Mouse (Mus musculus) liver, adult 2 months (tissue): ENCODE results near the gene Trim40. TPM values are rescaled to one million over a fixed set of nuclear protein-coding genes. Genes with fewer than 3 reads are reported as not detected.

ENCODE experiments used
- DNase-seq: peaks from one replicate; pipeline ENCODE4 v3.0.0-alpha.2; 2011; ENCODE audit warnings: low read depth, low spot score; ENCODE audit errors: extremely low read depth
- H3K27ac ChIP-seq: fragments of 200-500 bp; replicated peaks from 2 replicates; pipeline ENCODE4 v1.5.1; 2012; ENCODE audit warnings: low read depth, mild to moderate bottlenecking, control low read depth, inconsistent platforms, low read length; ENCODE audit not compliant: insufficient read depth
- H3K27me3 ChIP-seq: fragments of 200-500 bp; 2 replicates; pipeline ENCODE4 v1.6.1; 2012; ENCODE audit warnings: mild to moderate bottlenecking, moderate library complexity, low read length, inconsistent platforms; ENCODE audit not compliant: control insufficient read depth, insufficient read depth
- H3K36me3 ChIP-seq: fragments of 200-500 bp; 2 replicates; pipeline ENCODE4 v1.6.1; 2012; ENCODE audit warnings: low read length, inconsistent platforms; ENCODE audit not compliant: control insufficient read depth, insufficient read depth
- H3K4me1 ChIP-seq: fragments of 200-500 bp; 2 replicates; pipeline ENCODE4 v1.6.1; 2011; ENCODE audit warnings: low read length; ENCODE audit not compliant: control insufficient read depth, insufficient read depth
- H3K4me3 ChIP-seq: fragments of 200-500 bp; 2 replicates; pipeline ENCODE4 v1.5.1; 2011; ENCODE audit warnings: low read depth, mild to moderate bottlenecking, control low read depth, low read length, moderate library complexity; ENCODE audit not compliant: insufficient read depth
- H3K79me2 ChIP-seq: fragments of 200-500 bp; 2 replicates; pipeline ENCODE4 v1.6.1; 2012; ENCODE audit warnings: inconsistent platforms, mild to moderate bottlenecking, low read length, moderate library complexity; ENCODE audit not compliant: control insufficient read depth, insufficient read depth
- H3K9ac ChIP-seq: fragments of 200-500 bp; 2 replicates; pipeline ENCODE4 v1.6.1; 2012; ENCODE audit warnings: low read depth, mild to moderate bottlenecking, control low read depth, inconsistent platforms, low read length
- CTCF ChIP-seq: fragments of 200-500 bp; IDR thresholded peaks from 2 replicates; pipeline ENCODE4 v1.5.1; 2011; ENCODE audit warnings: low read depth, low read length, control low read depth
- POLR2A ChIP-seq: fragments of 200-500 bp; IDR thresholded peaks from 2 replicates; pipeline ENCODE4 v1.6.1; 2011; ENCODE audit warnings: low read length, control low read depth; ENCODE audit not compliant: insufficient read depth; ENCODE audit errors: extremely low read depth
- WGBS: fragments of 180-500 bp; shearing (Covaris S2); methylation state at CpG from one replicate; pipeline ENCODE4 v1.1.7; 2018; 5-methylcytosine and 5-hydroxymethylcytosine counted together
- polyA plus RNA-seq: library from polyadenylated mRNA; depleted of rRNA; stranded (reverse); fragments of >200 nt; gene quantifications from 2 replicates; pipeline ENCODE4 v1.2.3, GENCODE M21; 2012; rRNA removed
- total RNA-seq: library from RNA; depleted of rRNA; stranded (reverse); fragments of >200 nt; gene quantifications from 2 replicates; pipeline ENCODE4 v1.2.3, GENCODE M21; 2014; rRNA removed

The Trim40 gene
- total and polyA plus RNA-seq, 2 experiments, result 0.05 TPM; not detected in 1

DNA sequence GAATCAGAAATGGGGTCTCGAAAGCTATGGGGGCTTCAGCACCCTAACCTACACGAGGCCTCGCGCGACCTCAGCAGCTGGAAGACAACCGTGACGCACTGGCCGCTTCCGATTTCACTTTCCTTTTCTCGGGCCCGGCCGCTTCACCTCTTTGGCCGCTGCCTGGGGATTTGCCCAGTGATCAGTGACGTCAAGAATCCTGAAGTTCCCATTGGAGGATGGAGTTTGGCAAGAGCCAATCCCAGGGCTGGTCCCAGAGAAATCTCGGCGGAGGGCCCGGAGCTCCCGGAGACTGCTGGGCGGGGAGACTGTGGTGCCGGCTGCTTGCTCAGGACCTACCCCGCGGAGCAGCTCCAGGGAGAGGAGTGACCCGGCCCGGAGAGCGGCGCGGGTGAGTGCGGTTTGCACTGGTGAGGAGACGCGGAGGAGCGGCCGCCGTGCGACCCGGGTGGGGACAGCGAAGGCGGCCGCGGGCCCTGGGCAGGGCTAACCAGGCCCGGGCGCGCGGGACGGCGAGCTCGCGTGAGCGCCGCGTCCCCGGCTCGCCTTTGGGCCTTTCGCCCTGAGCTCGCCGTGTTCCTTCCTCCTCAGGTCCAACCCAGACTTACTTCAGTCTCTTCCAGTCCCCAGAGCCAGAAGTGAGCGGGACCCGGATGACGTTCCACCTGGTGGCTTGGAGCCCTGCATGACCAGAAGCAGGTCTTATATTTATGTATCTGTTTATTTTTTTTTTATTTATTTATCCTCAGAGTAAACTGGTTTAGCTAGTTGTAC is 52.9 kb downstream of the Trim40 start, which contains the start of gene Trim26:
Trim26 (plus strand) TSS at position 261 of the 774 bp plus-strand sequence.
- DNase-seq, result peak; percentile 94
- TF ChIP-seq CTCF (no peak), POLR2A (peak; percentile 91)
- Histone ChIP-seq H3K9ac (peak within 1 kb of the TSS; percentile 91), H3K4me1 (peaks cover 5% of the 10 kb centered on the region), H3K27ac (peak within 1 kb of the TSS; percentile 93), H3K36me3 (no peaks in the 10 kb centered on the region), H3K4me3 (peak within 1 kb of the TSS; percentile 81), H3K79me2 (peaks cover 13% of the 10 kb centered on the region), H3K27me3 (no peaks in the 10 kb centered on the region)
- under 1% methylated on average over 58 of the region's 58 CpGs for WGBS

DNA sequence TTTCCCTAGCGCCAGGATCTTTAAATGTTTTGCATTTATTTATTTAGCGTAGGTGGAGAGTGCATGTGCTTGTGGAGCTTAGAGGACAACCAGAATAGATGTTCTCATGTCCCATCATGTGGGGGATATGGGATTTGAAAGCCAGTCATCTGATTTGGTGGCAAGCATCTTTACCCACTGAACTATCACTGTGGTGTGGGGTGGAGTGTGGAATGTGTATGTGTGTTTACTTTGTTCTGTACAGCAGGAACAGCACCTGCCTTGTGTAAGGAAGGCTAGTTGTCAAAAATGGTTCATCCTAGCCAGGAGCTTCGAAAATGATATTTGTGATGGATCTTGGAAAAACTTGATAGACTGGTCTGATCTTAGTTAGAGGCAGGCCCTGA is 53.5 kb downstream of the Trim40 start:
- Histone ChIP-seq H3K27ac (peak overlapping the region; percentile 93), H3K27me3 (no peaks in the 10 kb centered on the region), H3K9ac (peak overlapping the region; percentile 70), H3K4me3 (peak overlapping the region; percentile 49), H3K4me1 (peaks cover 5% of the 10 kb centered on the region), H3K79me2 (peaks cover 12% of the 10 kb centered on the region), H3K36me3 (no peaks in the 10 kb centered on the region)
- WGBS, result 6% methylated on average over 3 of the region's 3 CpGs
- DNase-seq, result no peak
- TF ChIP-seq CTCF (no peak), POLR2A (no peak)

DNA sequence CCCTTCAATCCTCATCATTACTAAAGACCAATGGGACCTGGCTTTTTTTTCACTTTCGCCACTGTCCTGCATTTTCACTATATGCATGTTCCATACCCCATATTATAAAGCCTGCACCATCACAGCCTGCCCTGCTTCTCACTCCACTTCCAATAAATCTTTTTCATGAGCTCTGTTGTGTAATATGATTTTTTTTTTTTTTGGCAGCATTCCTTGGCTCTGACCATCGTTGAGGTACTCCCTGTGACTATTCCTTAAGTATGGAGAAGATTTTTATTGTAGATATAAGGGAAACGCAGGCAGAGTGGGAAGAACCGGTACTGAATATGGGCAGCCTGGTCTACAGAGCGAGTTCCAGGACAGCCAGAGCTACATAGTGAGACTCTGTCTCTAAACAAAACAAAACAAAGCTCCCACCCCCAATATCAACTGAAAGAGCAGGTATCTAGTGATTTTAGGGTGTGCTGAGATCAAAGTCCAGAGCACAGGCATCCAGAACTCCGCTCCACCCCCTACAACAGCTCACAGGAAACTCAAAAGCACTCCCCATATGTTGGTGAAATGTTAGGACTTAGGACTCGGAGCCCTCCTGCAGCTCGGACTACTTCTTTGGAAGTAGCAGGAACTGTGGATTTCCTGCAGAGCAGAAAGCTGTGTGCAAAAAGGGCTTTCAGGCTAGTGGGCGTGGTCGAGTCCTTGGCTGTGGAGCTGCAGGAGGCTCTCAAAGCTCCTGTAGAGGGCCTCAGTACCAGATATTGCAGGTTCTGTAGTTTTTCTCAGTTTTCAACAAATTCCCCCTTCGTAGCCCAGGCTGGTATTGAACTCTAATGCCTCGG is 54.1 kb downstream of the Trim40 start:
- no peaks in the 10 kb centered on the region for H3K27me3 ChIP-seq
- H3K9ac ChIP-seq, result no peak overlapping the region
- no peaks in the 10 kb centered on the region for H3K36me3 ChIP-seq
- peak overlapping the region; percentile 93 for H3K27ac ChIP-seq
- peaks cover 12% of the 10 kb centered on the region for H3K79me2 ChIP-seq
- H3K4me1 ChIP-seq, result peaks cover 5% of the 10 kb centered on the region
- TF ChIP-seq CTCF, result peak; percentile 41; the same call in 1 of the 2 replicates
- no peak for TF ChIP-seq POLR2A
- DNase-seq, result peak; percentile 92
- WGBS, result 16% methylated on average over 12 of the region's 12 CpGs
- no peak overlapping the region; the same call in 1 of the 2 replicates for H3K4me3 ChIP-seq

- Histone ChIP-seq H3K4me3 (no peak overlapping the region), H3K27me3 (no peaks in the 10 kb centered on the region), H3K79me2 (no peaks in the 10 kb centered on the region), H3K4me1 (peaks cover 3% of the 10 kb centered on the region; the same call in 1 of the 2 replicates), H3K36me3 (no peaks in the 10 kb centered on the region), H3K27ac (no peak overlapping the region), H3K9ac (no peak overlapping the region)
- no peak for DNase-seq
- WGBS, result 72% methylated on average over 4 of the region's 4 CpGs
- TF ChIP-seq POLR2A, result no peak
- no peak for TF ChIP-seq CTCF
Measured at GRCm38 (mm10) chr17:36832694-36833093, 57.2 kb downstream of the Trim40 start.

Other genes with a start within 250 kb of the Trim40 start
- not detected in 2 replicates for gene H2-M9, start 247.5 kb downstream of the Trim40 start, total RNA-seq
- not detected in 2 replicates for gene H2-M9, start 247.5 kb downstream of the Trim40 start, polyA plus RNA-seq
- not detected in 2 replicates for gene H2-M1, start 217.9 kb downstream of the Trim40 start, total RNA-seq
- gene H2-M1, start 217.9 kb downstream of the Trim40 start, polyA plus RNA-seq, result not detected in 2 replicates
- gene H2-M10.5, start 117.2 kb downstream of the Trim40 start, total RNA-seq, result not detected in 2 replicates
- gene H2-M10.5, start 117.2 kb downstream of the Trim40 start, polyA plus RNA-seq, result not detected in 2 replicates
- not detected in 2 replicates for gene H2-M10.6, start 78.0 kb downstream of the Trim40 start, total RNA-seq
- not detected in 2 replicates for gene H2-M10.6, start 78.0 kb downstream of the Trim40 start, polyA plus RNA-seq
- gene Trim26, start 53.0 kb downstream of the Trim40 start, total RNA-seq, result 13.5 and 14.0 TPM in 2 replicates
- gene Trim26, start 53.0 kb downstream of the Trim40 start, polyA plus RNA-seq, result 25.8 and 27.0 TPM in 2 replicates
- gene Trim15, start 22.9 kb downstream of the Trim40 start, total RNA-seq, result not detected in 2 replicates
- not detected in 2 replicates for gene Trim15, start 22.9 kb downstream of the Trim40 start, polyA plus RNA-seq
- gene Trim10, start 20.5 kb downstream of the Trim40 start, total RNA-seq, result 0.07 TPM in 1 of 2 replicates, not detected in the other
- gene Trim10, start 20.5 kb downstream of the Trim40 start, polyA plus RNA-seq, result not detected in 2 replicates
- gene Trim31, start 8.0 kb upstream of the Trim40 start, total RNA-seq, result not detected in 2 replicates
- not detected in 2 replicates for gene Trim31, start 8.0 kb upstream of the Trim40 start, polyA plus RNA-seq
- gene Rnf39, start 52.8 kb upstream of the Trim40 start, total RNA-seq, result 3.5 and 4.4 TPM in 2 replicates
- gene Rnf39, start 52.8 kb upstream of the Trim40 start, polyA plus RNA-seq, result 8.8 and 11.9 TPM in 2 replicates
- 24.2 and 26.6 TPM in 2 replicates for gene Ppp1r11, start 61.6 kb upstream of the Trim40 start, total RNA-seq
- gene Ppp1r11, start 61.6 kb upstream of the Trim40 start, polyA plus RNA-seq, result 36.8 and 37.7 TPM in 2 replicates
- 14.2 and 14.8 TPM in 2 replicates for gene Znrd1, start 68.4 kb upstream of the Trim40 start, total RNA-seq
- gene Znrd1, start 68.4 kb upstream of the Trim40 start, polyA plus RNA-seq, result 12.3 and 13.7 TPM in 2 replicates
- gene Znrd1as, start 68.5 kb upstream of the Trim40 start, total RNA-seq, result 9.6 and 11.9 TPM in 2 replicates
- gene Znrd1as, start 68.5 kb upstream of the Trim40 start, polyA plus RNA-seq, result 2.5 and 2.6 TPM in 2 replicates
- gene 2410137M14Rik, start 91.1 kb upstream of the Trim40 start, total RNA-seq, result not detected in 2 replicates
- gene 2410137M14Rik, start 91.1 kb upstream of the Trim40 start, polyA plus RNA-seq, result not detected in 2 replicates
- not detected in 2 replicates for gene H2-M5, start 99.4 kb upstream of the Trim40 start, total RNA-seq
- not detected in 2 replicates for gene H2-M5, start 99.4 kb upstream of the Trim40 start, polyA plus RNA-seq
- 0.65 and 1.0 TPM in 2 replicates for gene Zfp57, start 111.0 kb upstream of the Trim40 start, total RNA-seq
- 0.26 and 0.59 TPM in 2 replicates for gene Zfp57, start 111.0 kb upstream of the Trim40 start, polyA plus RNA-seq
- gene Mog, start 133.3 kb upstream of the Trim40 start, total RNA-seq, result not detected in 2 replicates
- gene Mog, start 133.3 kb upstream of the Trim40 start, polyA plus RNA-seq, result not detected in 2 replicates
- 1.2 and 1.9 TPM in 2 replicates for gene Gabbr1, start 155.8 kb upstream of the Trim40 start, total RNA-seq
- gene Gabbr1, start 155.8 kb upstream of the Trim40 start, polyA plus RNA-seq, result 1.4 and 3.2 TPM in 2 replicates
- gene Olfr90, start 198.4 kb upstream of the Trim40 start, total RNA-seq, result not detected in 2 replicates
- gene Olfr90, start 198.4 kb upstream of the Trim40 start, polyA plus RNA-seq, result not detected in 2 replicates
- gene Olfr91, start 208.2 kb upstream of the Trim40 start, total RNA-seq, result not detected in 2 replicates
- gene Olfr91, start 208.2 kb upstream of the Trim40 start, polyA plus RNA-seq, result not detected in 2 replicates
- gene Olfr92, start 230.0 kb upstream of the Trim40 start, total RNA-seq, result not detected in 2 replicates
- gene Olfr92, start 230.0 kb upstream of the Trim40 start, polyA plus RNA-seq, result not detected in 2 replicates